Mouse (Mus musculus): ENCODE results near the gene Gstt4. TPM values are rescaled to one million over a fixed set of nuclear protein-coding genes. Genes with fewer than 3 reads are reported as not detected.

The Gstt4 gene
- polyA plus RNA-seq, 1 experiment from 2014 or later = not detected

Other genes with a start within 250 kb of the Gstt4 start
- gene Ggt5, start 233.2 kb downstream of the Gstt4 start, polyA plus RNA-seq (2014; fragmentation: Nextera tagmentation; extraction: Ambion mirVana) = 4.1 and 5.2 TPM in 2 replicates
- 8.3 and 10.2 TPM in 2 replicates for gene Susd2, start 178.5 kb downstream of the Gstt4 start, polyA plus RNA-seq (2014; fragmentation: Nextera tagmentation; extraction: Ambion mirVana)
- gene Cabin1, start 58.2 kb downstream of the Gstt4 start, polyA plus RNA-seq (2014; fragmentation: Nextera tagmentation; extraction: Ambion mirVana) = 42.7 and 49.0 TPM in 2 replicates
- gene Ddt, start 49.1 kb downstream of the Gstt4 start, polyA plus RNA-seq (2014; fragmentation: Nextera tagmentation; extraction: Ambion mirVana) = 65.3 and 65.5 TPM in 2 replicates
- not detected in 2 replicates for gene Gm20441, start 41.6 kb downstream of the Gstt4 start, polyA plus RNA-seq (2014; fragmentation: Nextera tagmentation; extraction: Ambion mirVana)
- 46.5 and 48.5 TPM in 2 replicates for gene Gstt3, start 41.1 kb downstream of the Gstt4 start, polyA plus RNA-seq (2014; fragmentation: Nextera tagmentation; extraction: Ambion mirVana)
- 11.6 and 12.6 TPM in 2 replicates for gene Gstt1, start 24.0 kb downstream of the Gstt4 start, polyA plus RNA-seq (2014; fragmentation: Nextera tagmentation; extraction: Ambion mirVana)
- gene Gstt2, start 14.9 kb upstream of the Gstt4 start, polyA plus RNA-seq (2014; fragmentation: Nextera tagmentation; extraction: Ambion mirVana) = 43.5 and 47.4 TPM in 2 replicates
- 1,950 and 2,198 TPM in 2 replicates for gene Mif, start 37.7 kb upstream of the Gstt4 start, polyA plus RNA-seq (2014; fragmentation: Nextera tagmentation; extraction: Ambion mirVana)
- gene Derl3, start 70.9 kb upstream of the Gstt4 start, polyA plus RNA-seq (2014; fragmentation: Nextera tagmentation; extraction: Ambion mirVana) = 2.3 and 3.3 TPM in 2 replicates
- gene Smarcb1, start 99.1 kb upstream of the Gstt4 start, polyA plus RNA-seq (2014; fragmentation: Nextera tagmentation; extraction: Ambion mirVana) = 182 and 197 TPM in 2 replicates
- 40.3 and 47.6 TPM in 2 replicates for gene Chchd10, start 110.6 kb upstream of the Gstt4 start, polyA plus RNA-seq (2014; fragmentation: Nextera tagmentation; extraction: Ambion mirVana)
- gene Mmp11, start 114.0 kb upstream of the Gstt4 start, polyA plus RNA-seq (2014; fragmentation: Nextera tagmentation; extraction: Ambion mirVana) = 47.9 and 59.5 TPM in 2 replicates
- gene Gm867, start 118.1 kb upstream of the Gstt4 start, polyA plus RNA-seq (2014; fragmentation: Nextera tagmentation; extraction: Ambion mirVana) = not detected in 2 replicates
- gene Vpreb3, start 120.5 kb upstream of the Gstt4 start, polyA plus RNA-seq (2014; fragmentation: Nextera tagmentation; extraction: Ambion mirVana) = 0.88 and 1.3 TPM in 2 replicates
- gene Gm5134, start 132.0 kb upstream of the Gstt4 start, polyA plus RNA-seq (2014; fragmentation: Nextera tagmentation; extraction: Ambion mirVana) = not detected in 2 replicates
- 23.2 and 24.8 TPM in 2 replicates for gene Zfp280b, start 210.1 kb upstream of the Gstt4 start, polyA plus RNA-seq (2014; fragmentation: Nextera tagmentation; extraction: Ambion mirVana)

Measured in stomach, embryonic 14.5 days (tissue).